Mouse (Mus musculus): ENCODE results near the gene Iqschfp.

DNA sequence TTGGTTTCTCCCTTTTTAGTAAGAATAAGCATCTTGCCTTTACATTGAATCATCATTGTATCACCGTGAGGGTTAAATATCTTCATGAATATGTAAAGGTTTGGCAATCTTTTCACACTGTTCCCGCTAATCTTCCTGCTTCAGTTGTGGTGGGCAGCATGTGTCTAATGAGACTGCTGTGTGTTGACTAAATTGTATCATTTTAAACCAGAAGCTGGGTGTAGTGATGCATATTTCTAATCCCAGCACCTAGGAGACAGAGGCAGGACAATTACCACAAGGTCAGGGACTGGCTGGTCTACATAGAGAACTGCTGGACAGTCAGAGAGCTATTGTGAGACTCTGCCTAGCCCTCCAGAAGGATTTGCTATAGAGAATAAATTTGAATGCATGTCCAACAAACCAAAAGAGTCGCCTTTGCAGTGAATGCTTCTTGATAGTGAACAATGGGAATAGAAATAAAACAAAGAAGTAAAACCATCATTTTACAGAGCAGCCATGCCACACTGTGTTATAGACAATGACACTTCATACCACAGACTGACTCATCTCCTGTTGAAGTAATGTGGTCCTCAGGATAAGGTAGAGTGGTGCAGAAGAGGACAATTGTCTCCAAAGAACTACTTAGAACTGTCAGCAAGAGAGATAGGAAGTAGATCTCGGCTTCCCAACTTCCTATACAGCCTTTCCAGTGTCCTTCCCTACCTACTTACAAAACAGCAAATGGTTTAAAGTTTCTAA, 310.3 kb downstream of the Iqschfp start:
- TF ChIP-seq CTCF (IDR thresholded peaks at IDR 0.05; ENCODE audit: control insufficient read depth, insufficient read depth, low read length) (no peak), POLR2A (IDR thresholded peaks at IDR 0.05; ENCODE audit: borderline replicate concordance, control insufficient read depth, low read depth, low read length) (no peak)
